11 mouse cellular contexts compared by ENCODE assay signal in the genomic region with DNA sequence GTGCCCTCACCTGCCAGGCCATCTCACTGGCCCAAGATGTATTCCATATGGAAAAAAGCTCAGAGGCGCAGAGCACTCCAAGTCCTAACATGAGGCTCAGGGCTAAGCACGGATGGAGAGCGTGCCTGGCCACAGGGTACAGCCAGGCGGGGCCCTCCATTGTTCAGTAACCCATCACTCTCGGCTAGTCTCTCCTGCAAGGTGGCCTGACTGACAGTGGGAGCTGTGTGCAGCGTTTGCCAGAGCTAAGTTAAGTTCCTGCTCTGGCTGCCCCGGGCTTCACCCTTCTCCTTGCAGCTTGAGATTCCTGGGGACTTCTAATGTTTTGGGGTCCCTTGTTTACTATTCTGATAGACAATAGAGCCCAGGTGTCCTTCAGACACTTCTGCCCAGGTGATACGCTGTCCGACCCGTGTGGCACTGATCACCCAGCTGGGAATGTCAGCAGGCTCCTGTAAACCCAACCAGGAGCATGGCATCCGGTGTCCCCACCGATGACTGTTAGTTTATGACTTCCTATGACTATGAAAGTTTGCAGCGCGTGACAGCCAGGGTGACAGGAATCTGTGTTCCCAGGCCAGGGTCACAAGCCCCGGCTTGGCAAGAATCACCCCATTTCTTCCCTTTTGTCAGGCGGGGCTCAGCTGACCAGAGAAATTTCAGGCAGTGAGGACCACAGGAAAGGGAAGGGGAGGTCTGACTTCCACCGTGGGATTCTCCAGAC. TPM values are rescaled to one million over a fixed set of nuclear protein-coding genes. Genes with fewer than 3 reads are reported as not detected.
A peak's percentile ranks its signal among the peaks of the same experiment; 100 is the strongest.
DNase-seq lines count a peak whose midpoint lies in the region; ATAC-seq lines count a peak whose summit lies in the region.
"Had no signal": no experiment of that assay in that cellular context is flagged by ENCODE, and none has a peak within 500 bp of the region (broad histone marks: within the 10 kb centered on the region; RNA-seq: fewer than 3 reads in every experiment).

No protein-coding gene starts in this region.

- H3K36me3 ChIP-seq in hindbrain, embryonic 13.5 days: peaks cover 7% of the 10 kb centered on the region
- 0 out of 2 replicates have a peak, but pooled peaks cover 4% of the 10 kb centered on the region for H3K36me3 ChIP-seq in hindbrain, embryonic 16.5 days (ENCODE audit: control insufficient read depth, insufficient read depth, low read length)

- peak overlapping the region; percentile 35; the same call in 1 of the 2 replicates for H3K27ac ChIP-seq in hindbrain, embryonic 13.5 days
- no peak overlapping the region for H3K27ac ChIP-seq in hindbrain, embryonic 16.5 days (ENCODE audit: low read depth, low read length)

- H3K27me3 ChIP-seq in hindbrain, embryonic 13.5 days: no peaks in the 10 kb centered on the region
- H3K27me3 ChIP-seq in hindbrain, embryonic 16.5 days (replicated peaks; ENCODE audit: control insufficient read depth, insufficient read depth, low read length): no peaks in the 10 kb centered on the region
- H3K27me3 ChIP-seq: liver, embryonic 15.5 days had no signal

- no peak for ATAC-seq in hindbrain, embryonic 13.5 days (ENCODE audit: low FRiP score)
- no peak for ATAC-seq in hindbrain, embryonic 16.5 days
- ATAC-seq in granulocyte monocyte progenitor cell, adult 5-6 weeks (replicated peaks; ENCODE audit: poor library complexity, severe bottlenecking): peak; percentile 36

- 52% methylated on average over 17 of the region's 17 CpGs for WGBS in hindbrain, embryonic 13.5 days
- WGBS in hindbrain, embryonic 16.5 days: 55% methylated on average over 17 of the region's 17 CpGs

- H3K4me1 ChIP-seq in hindbrain, embryonic 13.5 days (replicated peaks): peaks cover 49% of the 10 kb centered on the region
- H3K4me1 ChIP-seq in hindbrain, embryonic 16.5 days (ENCODE audit: control insufficient read depth, insufficient read depth, low read depth, low read length): peaks cover 13% of the 10 kb centered on the region

- no peak overlapping the region for H3K4me3 ChIP-seq in hindbrain, embryonic 13.5 days
- H3K4me3 ChIP-seq in hindbrain, embryonic 16.5 days (ENCODE audit: low read length): no peak overlapping the region
- H3K4me3 ChIP-seq: erythroblast, embryonic 14.5 days; liver, embryonic 15.5 days had no signal

- peak overlapping the region; percentile 24; the same call in 1 of the 2 replicates for H3K9ac ChIP-seq in hindbrain, embryonic 13.5 days
- H3K9ac ChIP-seq in hindbrain, embryonic 16.5 days (ENCODE audit: low read depth, low read length): no peak overlapping the region; the same call in 1 of the 2 replicates
- H3K9ac ChIP-seq: liver, embryonic 15.5 days had no signal

- no peaks in the 10 kb centered on the region for H3K9me3 ChIP-seq in hindbrain, embryonic 13.5 days
- no peaks in the 10 kb centered on the region for H3K9me3 ChIP-seq in hindbrain, embryonic 16.5 days (ENCODE audit: control insufficient read depth, low read length)
- H3K9me3 ChIP-seq: liver, embryonic 15.5 days had no signal

- DNase-seq in kidney, adult 9 months: peak; percentile 77
- DNase-seq in lung, postnatal 25 days (ENCODE audit: low spot score): peak; percentile 45
- DNase-seq in spleen, postnatal 4 days (ENCODE audit: low spot score in 2 of 2): no peak
- no peak for DNase-seq in T-cell, adult 2 months (ENCODE audit: low spot score)
- DNase-seq in frontal cortex, postnatal 25 days (ENCODE audit: low spot score in 2 of 2): no peak
- DNase-seq: thymus, postnatal 25 days had no signal

- no peak overlapping the region for H3K4me2 ChIP-seq in hindbrain, embryonic 13.5 days
- H3K4me2 ChIP-seq in hindbrain, embryonic 16.5 days (ENCODE audit: low read length): no peak overlapping the region
- H3K4me2 ChIP-seq: liver, embryonic 15.5 days had no signal

RNA-seq across cellular contexts. Expression of gene Gdf15, which starts 13.4 kb away (rescaled TPM):
- 0.12 and 0.14 TPM in 2 replicates for polyA plus RNA-seq in hindbrain, embryonic 13.5 days (2015; fragmentation: Nextera tagmentation; extraction: Ambion mirVana)
- 0.11 and 0.48 TPM in 2 replicates for polyA plus RNA-seq in hindbrain, embryonic 16.5 days (2015; fragmentation: Nextera tagmentation; extraction: Ambion mirVana)
- total RNA-seq in granulocyte monocyte progenitor cell, adult 5-6 weeks (2014; fragmentation: Nextera tagmentation): not detected in 2 replicates
- 0.67 TPM in 1 of 2 replicates, not detected in the other for total RNA-seq in granulocyte monocyte progenitor cell, adult 5-6 weeks (2017)
- polyA plus RNA-seq: erythroblast, embryonic 14.5 days had no signal

RNA-seq across cellular contexts. Expression of gene Pgpep1, which starts 14.5 kb away (rescaled TPM):
- 103 and 105 TPM in 2 replicates for polyA plus RNA-seq in hindbrain, embryonic 13.5 days (2015; fragmentation: Nextera tagmentation; extraction: Ambion mirVana)
- 78.3 and 87.6 TPM in 2 replicates for polyA plus RNA-seq in hindbrain, embryonic 16.5 days (2015; fragmentation: Nextera tagmentation; extraction: Ambion mirVana)
- total RNA-seq in granulocyte monocyte progenitor cell, adult 5-6 weeks (2014; fragmentation: Nextera tagmentation): 8.5 and 31.0 TPM in 2 replicates
- 6.5 and 6.9 TPM in 2 replicates for total RNA-seq in granulocyte monocyte progenitor cell, adult 5-6 weeks (2017)

RNA-seq across cellular contexts. Expression of gene Lsm4, which starts 27.4 kb away (rescaled TPM):
- polyA plus RNA-seq in hindbrain, embryonic 13.5 days (2015; fragmentation: Nextera tagmentation; extraction: Ambion mirVana): 191 and 193 TPM in 2 replicates
- polyA plus RNA-seq in hindbrain, embryonic 16.5 days (2015; fragmentation: Nextera tagmentation; extraction: Ambion mirVana): 168 and 169 TPM in 2 replicates
- total RNA-seq in granulocyte monocyte progenitor cell, adult 5-6 weeks (2014; fragmentation: Nextera tagmentation): 187 and 226 TPM in 2 replicates
- total RNA-seq in granulocyte monocyte progenitor cell, adult 5-6 weeks (2017): 247 and 312 TPM in 2 replicates

RNA-seq across cellular contexts. Expression of gene Lrrc25, which starts 29.7 kb away (rescaled TPM):
- polyA plus RNA-seq in hindbrain, embryonic 13.5 days (2015; fragmentation: Nextera tagmentation; extraction: Ambion mirVana): 1.5 and 1.9 TPM in 2 replicates
- polyA plus RNA-seq in hindbrain, embryonic 16.5 days (2015; fragmentation: Nextera tagmentation; extraction: Ambion mirVana): 1.1 and 1.6 TPM in 2 replicates
- 2.9 and 5.2 TPM in 2 replicates for total RNA-seq in granulocyte monocyte progenitor cell, adult 5-6 weeks (2014; fragmentation: Nextera tagmentation)
- total RNA-seq in granulocyte monocyte progenitor cell, adult 5-6 weeks (2017): 1.1 and 3.1 TPM in 2 replicates

RNA-seq across cellular contexts. Expression of gene Ssbp4, which starts 37.0 kb away (rescaled TPM):
- 122 and 132 TPM in 2 replicates for polyA plus RNA-seq in hindbrain, embryonic 13.5 days (2015; fragmentation: Nextera tagmentation; extraction: Ambion mirVana)
- polyA plus RNA-seq in hindbrain, embryonic 16.5 days (2015; fragmentation: Nextera tagmentation; extraction: Ambion mirVana): 148 and 157 TPM in 2 replicates
- total RNA-seq in granulocyte monocyte progenitor cell, adult 5-6 weeks (2014; fragmentation: Nextera tagmentation): 53.8 and 75.4 TPM in 2 replicates
- total RNA-seq in granulocyte monocyte progenitor cell, adult 5-6 weeks (2017): 35.2 and 87.9 TPM in 2 replicates

Comparison
In these comparisons a context has a peak if more than half of its experiments do, and no peak if none do; other contexts are left out.
1. DNase-seq: peak in kidney, adult 9 months (single experiment) and lung, postnatal 25 days (single experiment); none in spleen, postnatal 4 days (0 of 2), T-cell, adult 2 months (single experiment) and frontal cortex, postnatal 25 days (0 of 2).